ENCODE assay signal across 17 mouse cellular contexts in the genomic region with DNA sequence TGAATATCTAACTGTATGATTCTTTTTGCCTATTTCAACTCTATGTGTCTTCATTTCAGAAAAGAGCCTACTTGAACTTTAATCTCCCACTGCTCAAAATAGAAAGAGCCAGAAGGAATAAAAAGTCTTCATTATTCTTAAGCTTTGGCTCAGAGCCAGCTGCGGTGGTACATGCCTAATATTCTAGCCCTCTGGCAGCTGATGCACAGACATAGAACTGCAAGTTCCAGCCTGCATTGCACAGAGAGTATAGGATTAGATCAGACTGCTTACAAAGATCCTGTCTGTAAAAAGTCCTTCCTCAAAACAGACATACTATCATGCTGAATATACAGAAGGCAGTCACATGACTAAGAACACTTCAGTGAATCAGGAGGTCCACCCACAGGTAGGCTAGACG.
DNase-seq lines count a peak whose midpoint lies in the region; ATAC-seq and TF ChIP-seq lines count a peak whose summit lies in the region.
"Had no signal": no experiment of that assay in that cellular context is flagged by ENCODE, and none has a peak within 500 bp of the region (broad histone marks: within the 10 kb centered on the region; RNA-seq: fewer than 3 reads in every experiment).

No protein-coding gene starts in this region.

- H3K9ac ChIP-seq in forebrain, embryonic 13.5 days, result no peak overlapping the region
- H3K9ac ChIP-seq in forebrain, embryonic 12.5 days, result no peak overlapping the region
- H3K9ac ChIP-seq in lung, embryonic 15.5 days, result no peak overlapping the region
- H3K9ac ChIP-seq in stomach, embryonic 14.5 days (replicated peaks; ENCODE audit: low read depth, low read length), result no peak overlapping the region
- no peak overlapping the region for H3K9ac ChIP-seq in stomach, postnatal 0 days (ENCODE audit: low read length)
- H3K9ac ChIP-seq: heart, embryonic 12.5 days had no signal

- DNase-seq in lung, postnatal 25 days (ENCODE audit: low spot score), result no peak
- no peak for DNase-seq in stomach, postnatal 0 days (ENCODE audit: low spot score)
- peak; percentile 48 for DNase-seq in retina, postnatal 1 day
- no peak for DNase-seq in thymus, adult 2 months
- DNase-seq: B cell, adult 2 months; thymus, postnatal 14 days had no signal

- no peak overlapping the region for H3K4me2 ChIP-seq in forebrain, embryonic 13.5 days
- H3K4me2 ChIP-seq in forebrain, embryonic 12.5 days, result no peak overlapping the region
- no peak overlapping the region for H3K4me2 ChIP-seq in lung, embryonic 15.5 days
- no peak overlapping the region for H3K4me2 ChIP-seq in stomach, embryonic 14.5 days (replicated peaks; ENCODE audit: low read depth, low read length)
- H3K4me2 ChIP-seq in stomach, postnatal 0 days (replicated peaks; ENCODE audit: low read depth), result no peak overlapping the region
- H3K4me2 ChIP-seq: heart, embryonic 12.5 days; liver, embryonic 11.5 days had no signal

- H3K27ac ChIP-seq in forebrain, embryonic 13.5 days, result no peak overlapping the region
- no peak overlapping the region for H3K27ac ChIP-seq in forebrain, embryonic 12.5 days
- no peak overlapping the region; the same call in 1 of the 2 replicates for H3K27ac ChIP-seq in lung, embryonic 15.5 days
- no peak overlapping the region for H3K27ac ChIP-seq in stomach, embryonic 14.5 days (ENCODE audit: low read length)
- H3K27ac ChIP-seq in stomach, postnatal 0 days (replicated peaks), result no peak overlapping the region
- no peak overlapping the region for H3K27ac ChIP-seq in thymus, adult 2 months (ENCODE audit: control insufficient read depth, insufficient read depth, low read length)
- H3K27ac ChIP-seq: hindbrain, embryonic 10.5 days; kidney, postnatal 0 days had no signal

- no peak for TF ChIP-seq POLR2A in thymus, adult 2 months (IDR thresholded peaks at IDR 0.05; ENCODE audit: control insufficient read depth, extremely low read depth, insufficient read depth, low read length, poor library complexity)

- WGBS in forebrain, embryonic 13.5 days, result 49% methylated on average over 2 of the region's 2 CpGs
- WGBS in forebrain, embryonic 12.5 days, result 63% methylated on average over 2 of the region's 2 CpGs
- 41% methylated on average over 2 of the region's 2 CpGs for WGBS in lung, embryonic 15.5 days
- WGBS in stomach, embryonic 14.5 days, result 50% methylated on average over 2 of the region's 2 CpGs
- WGBS in stomach, postnatal 0 days, result 36% methylated on average over 2 of the region's 2 CpGs
- 83% methylated on average over 2 of the region's 2 CpGs for WGBS in thymus, adult 2 months

- H3K9me3 ChIP-seq in forebrain, embryonic 13.5 days (replicated peaks), result no peaks in the 10 kb centered on the region
- H3K9me3 ChIP-seq in forebrain, embryonic 12.5 days, result no peaks in the 10 kb centered on the region
- H3K9me3 ChIP-seq in lung, embryonic 15.5 days, result no peaks in the 10 kb centered on the region
- H3K9me3 ChIP-seq in stomach, embryonic 14.5 days (ENCODE audit: control insufficient read depth, low read depth, low read length), result no peaks in the 10 kb centered on the region
- H3K9me3 ChIP-seq in stomach, postnatal 0 days (ENCODE audit: control insufficient read depth, low read length), result no peaks in the 10 kb centered on the region
- H3K9me3 ChIP-seq: heart, embryonic 12.5 days; hindbrain, embryonic 10.5 days had no signal

- H3K36me3 ChIP-seq in forebrain, embryonic 13.5 days (ENCODE audit: poor library complexity, severe bottlenecking), result no peaks in the 10 kb centered on the region
- H3K36me3 ChIP-seq in forebrain, embryonic 12.5 days (replicated peaks), result no peaks in the 10 kb centered on the region
- no peaks in the 10 kb centered on the region for H3K36me3 ChIP-seq in lung, embryonic 15.5 days
- H3K36me3 ChIP-seq in stomach, embryonic 14.5 days (ENCODE audit: control insufficient read depth, insufficient read depth, low read length), result no peaks in the 10 kb centered on the region
- H3K36me3 ChIP-seq in stomach, postnatal 0 days (ENCODE audit: control insufficient read depth, insufficient read depth, low read length), result no peaks in the 10 kb centered on the region
- no peaks in the 10 kb centered on the region for H3K36me3 ChIP-seq in thymus, adult 2 months (ENCODE audit: control insufficient read depth, insufficient read depth, low read length)
- H3K36me3 ChIP-seq: heart, embryonic 12.5 days; hindbrain, embryonic 10.5 days had no signal

- ATAC-seq in forebrain, embryonic 13.5 days, result peak; percentile 41; the same call in 1 of the 2 replicates
- ATAC-seq in forebrain, embryonic 12.5 days (ENCODE audit: low FRiP score), result no peak
- peak; percentile 42; the same call in 1 of the 2 replicates for ATAC-seq in lung, embryonic 15.5 days (ENCODE audit: borderline replicate concordance, extremely low read depth, low FRiP score, low TSS enrichment)
- peak; percentile 46; the same call in 1 of the 2 replicates for ATAC-seq in stomach, embryonic 14.5 days (ENCODE audit: insufficient number of reproducible peaks, insufficient read depth, low FRiP score, low read depth)
- no peak for ATAC-seq in stomach, postnatal 0 days (ENCODE audit: low FRiP score, low TSS enrichment)
- ATAC-seq: intestine, embryonic 16.5 days; Patski had no signal

- no peaks in the 10 kb centered on the region for H3K4me1 ChIP-seq in forebrain, embryonic 13.5 days
- no peaks in the 10 kb centered on the region for H3K4me1 ChIP-seq in forebrain, embryonic 12.5 days
- H3K4me1 ChIP-seq in lung, embryonic 15.5 days, result no peaks in the 10 kb centered on the region
- no peaks in the 10 kb centered on the region for H3K4me1 ChIP-seq in stomach, embryonic 14.5 days (ENCODE audit: control insufficient read depth, insufficient read depth, low read length)
- no peaks in the 10 kb centered on the region for H3K4me1 ChIP-seq in stomach, postnatal 0 days (replicated peaks; ENCODE audit: control insufficient read depth, insufficient read depth)
- no peaks in the 10 kb centered on the region for H3K4me1 ChIP-seq in thymus, adult 2 months (replicated peaks; ENCODE audit: control insufficient read depth, insufficient read depth, low read length)
- H3K4me1 ChIP-seq: hindbrain, embryonic 10.5 days had no signal

- no peaks in the 10 kb centered on the region for H3K27me3 ChIP-seq in forebrain, embryonic 13.5 days
- H3K27me3 ChIP-seq in forebrain, embryonic 12.5 days, result no peaks in the 10 kb centered on the region
- H3K27me3 ChIP-seq in lung, embryonic 15.5 days, result no peaks in the 10 kb centered on the region
- no peaks in the 10 kb centered on the region for H3K27me3 ChIP-seq in stomach, embryonic 14.5 days (ENCODE audit: control insufficient read depth, insufficient read depth, low read length)
- no peaks in the 10 kb centered on the region for H3K27me3 ChIP-seq in stomach, postnatal 0 days (ENCODE audit: control insufficient read depth, insufficient read depth, low read length)
- no peaks in the 10 kb centered on the region for H3K27me3 ChIP-seq in thymus, adult 2 months (ENCODE audit: control insufficient read depth, insufficient read depth, low read length)
- H3K27me3 ChIP-seq: heart, embryonic 12.5 days had no signal

- TF ChIP-seq CTCF in stomach, postnatal 0 days (IDR thresholded peaks at IDR 0.05; ENCODE audit: low read depth), result no peak
- TF ChIP-seq CTCF in thymus, adult 2 months (IDR thresholded peaks at IDR 0.05; ENCODE audit: borderline replicate concordance, control insufficient read depth, extremely low read depth, insufficient read depth, low read length, poor library complexity), result no peak

- no peak overlapping the region for H3K4me3 ChIP-seq in forebrain, embryonic 13.5 days
- no peak overlapping the region for H3K4me3 ChIP-seq in forebrain, embryonic 12.5 days (replicated peaks)
- H3K4me3 ChIP-seq in lung, embryonic 15.5 days, result no peak overlapping the region
- no peak overlapping the region for H3K4me3 ChIP-seq in stomach, embryonic 14.5 days (ENCODE audit: low read depth, low read length)
- no peak overlapping the region for H3K4me3 ChIP-seq in stomach, postnatal 0 days (ENCODE audit: low read depth, low read length)
- H3K4me3 ChIP-seq in thymus, adult 2 months (ENCODE audit: control insufficient read depth, insufficient read depth, low read length), result no peak overlapping the region
- H3K4me3 ChIP-seq: heart, embryonic 12.5 days; hindbrain, embryonic 10.5 days; myocyte had no signal

- no peak for TF ChIP-seq EP300 in stomach, postnatal 0 days (optimal IDR thresholded peaks at IDR 0.05)

Comparison
In these comparisons a context has a peak if more than half of its experiments do, and no peak if none do; other contexts are left out.
1. ATAC-seq: peak in forebrain, embryonic 13.5 days (single experiment), lung, embryonic 15.5 days (single experiment) and stomach, embryonic 14.5 days (single experiment); none in forebrain, embryonic 12.5 days (single experiment) and stomach, postnatal 0 days (single experiment).